In genomic region chr9:71485475-71486094, GRCm38 (mm10) we compare ENCODE assay signal across 1 mouse cellular context.
TF ChIP-seq lines count a peak whose summit lies in the region.

Gene Polr2m, minus strand, starts transcription at chr9:71485935.

TF ChIP-seq in MEL, 35 proteins besides CTCF, POLR2A, EP300 and RAD21 (continued from another document):
- TF ChIP-seq SMC3 (IDR thresholded peaks at IDR 0.05; ENCODE audit: low read depth, low read length) (no peak), CHD1 (IDR thresholded peaks at IDR 0.05; ENCODE audit: low read depth, low read length) (no peak), POLR2AphosphoS5 (IDR thresholded peaks at IDR 0.05; ENCODE audit: borderline replicate concordance, low read depth, low read length) (no peak), ZMIZ1 (IDR thresholded peaks at IDR 0.05; ENCODE audit: low read depth, low read length) (peak; percentile 51; the same call in 1 of the 2 replicates)
